ENCODE assay signal across 8 mouse cellular contexts in the genomic region with DNA sequence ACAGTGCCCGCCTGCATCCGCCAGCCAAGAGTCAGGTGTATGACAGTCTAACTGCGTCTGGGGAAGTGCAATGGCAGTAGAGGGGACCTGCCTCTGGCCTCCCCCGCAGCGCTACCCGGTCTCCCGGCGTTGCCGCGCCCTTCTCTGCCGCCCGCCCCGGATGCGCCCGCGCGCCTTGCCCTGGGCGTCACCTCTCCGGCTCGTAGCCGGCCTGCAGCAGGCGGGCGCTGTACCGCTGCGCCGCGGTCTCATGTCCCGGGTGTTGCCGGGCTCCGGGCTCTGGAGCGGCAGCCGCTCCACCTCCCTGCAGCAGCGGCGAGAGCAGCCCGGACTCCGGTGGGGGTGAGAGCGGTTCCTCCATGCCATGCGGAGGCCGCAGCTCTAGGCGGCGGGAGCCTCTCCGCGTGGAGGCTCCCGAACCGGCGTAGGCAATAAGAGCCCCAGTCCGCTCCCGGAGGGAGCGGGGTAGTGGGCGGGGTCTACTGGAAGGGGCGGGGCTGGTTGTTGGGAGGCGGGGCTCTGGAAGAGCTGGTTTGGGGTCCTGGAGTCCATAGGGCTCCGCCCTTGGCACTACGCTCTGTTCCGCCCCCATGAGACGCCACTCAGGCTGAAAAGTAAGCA. TPM values are rescaled to one million over a fixed set of nuclear protein-coding genes. Genes with fewer than 3 reads are reported as not detected.
DNase-seq lines count a peak whose midpoint lies in the region; ATAC-seq and TF ChIP-seq lines count a peak whose summit lies in the region.

A gene (minus strand): TSS at position 484 of the 621 bp plus-strand sequence.

- peaks cover 0 to 11% of the 10 kb centered on the region in 2 experiments; a peak in 3 of 4 replicates for H3K4me1 ChIP-seq in ES-E14 (ENCODE audit: control insufficient read depth in 2 of 2, insufficient read depth in 2 of 2, low read length in 2 of 2, poor library complexity in 1 of 2)
- H3K4me1 ChIP-seq in forebrain, embryonic 12.5 days = peaks cover 49% of the 10 kb centered on the region
- H3K4me1 ChIP-seq in lung, postnatal 0 days (ENCODE audit: insufficient read depth, low read depth, low read length) = peaks cover 10% of the 10 kb centered on the region; the same call in 1 of the 2 replicates

- in situ Hi-C loops in ES-E14 (cut with MboI; ENCODE audit: low sequenced_read_pairs in 2 of 2, unreplicated experiment in 2 of 2) = no loop called here

- no peak; the same call in 1 of the 2 replicates for TF ChIP-seq CTCF in layer of hippocampus, adult 2 months (conservative IDR thresholded peaks at IDR 0.05)
- no peak for TF ChIP-seq CTCF in lung, postnatal 0 days (IDR thresholded peaks at IDR 0.05)

- peak within 1 kb of the TSS; percentile 82 for H3K9ac ChIP-seq in ES-E14 (ENCODE audit: insufficient read depth, low read depth, low read length, poor library complexity, severe bottlenecking)
- peak within 1 kb of the TSS; percentile 76 for H3K9ac ChIP-seq in forebrain, embryonic 12.5 days
- peak within 1 kb of the TSS; percentile 46 for H3K9ac ChIP-seq in lung, postnatal 0 days (replicated peaks; ENCODE audit: low read depth)

- no peak for TF ChIP-seq EP300 in lung, postnatal 0 days (IDR thresholded peaks at IDR 0.05)

- peak within 1 kb of the TSS; percentile 99 for H3K4me2 ChIP-seq in forebrain, embryonic 12.5 days
- H3K4me2 ChIP-seq in lung, postnatal 0 days (replicated peaks; ENCODE audit: low read depth, low read length) = peak within 1 kb of the TSS; percentile 97

- H3K4me3 ChIP-seq in ES-E14 (ENCODE audit: insufficient read depth in 1 of 2, low read depth in 1 of 2, low read length in 2 of 2, poor library complexity in 1 of 2, severe bottlenecking in 1 of 2) = peak within 1 kb of the TSS; percentile 80 to 98
- H3K4me3 ChIP-seq in forebrain, embryonic 12.5 days (replicated peaks) = peak within 1 kb of the TSS; percentile 55
- peak within 1 kb of the TSS; percentile 74 for H3K4me3 ChIP-seq in layer of hippocampus, adult 2 months
- peak within 1 kb of the TSS; percentile 64 for H3K4me3 ChIP-seq in lung, postnatal 0 days (ENCODE audit: low read depth, low read length)

- peaks cover 29% of the 10 kb centered on the region for H3K27me3 ChIP-seq in forebrain, embryonic 12.5 days
- no peaks in the 10 kb centered on the region for H3K27me3 ChIP-seq in lung, postnatal 0 days (replicated peaks; ENCODE audit: insufficient read depth, low read length)

- peak; percentile 82 for ATAC-seq in forebrain, embryonic 12.5 days (ENCODE audit: low FRiP score)
- peak; percentile 80 for ATAC-seq in lung, postnatal 0 days

- H3K9me3 ChIP-seq in ES-E14 (ENCODE audit: control insufficient read depth, insufficient read depth, low read depth, low read length) = no peaks in the 10 kb centered on the region
- H3K9me3 ChIP-seq in forebrain, embryonic 12.5 days = no peaks in the 10 kb centered on the region
- H3K9me3 ChIP-seq in lung, postnatal 0 days (ENCODE audit: low read length) = no peaks in the 10 kb centered on the region

- intact Hi-C loops in heart, postnatal 25 days (cut with DNase I) = no loop called here

- H3K36me3 ChIP-seq in ES-E14 (ENCODE audit: control insufficient read depth, insufficient read depth, low read length, poor library complexity, severe bottlenecking) = no peaks in the 10 kb centered on the region
- H3K36me3 ChIP-seq in forebrain, embryonic 12.5 days (replicated peaks) = no peaks in the 10 kb centered on the region
- no peaks in the 10 kb centered on the region for H3K36me3 ChIP-seq in lung, postnatal 0 days (ENCODE audit: insufficient read depth, low read length)

- WGBS in forebrain, embryonic 12.5 days = under 1% methylated on average over 56 of the region's 56 CpGs
- WGBS in lung, postnatal 0 days = under 1% methylated on average over 55 of the region's 56 CpGs

- H3K27ac ChIP-seq in ES-E14 (ENCODE audit: insufficient read depth, low read depth, low read length, poor library complexity, severe bottlenecking) = no peak within 1 kb of the TSS
- 0 out of 2 replicates have a peak within 1 kb of the TSS, but pooled peaks have one; percentile 4 for H3K27ac ChIP-seq in forebrain, embryonic 12.5 days
- H3K27ac ChIP-seq in layer of hippocampus, adult 2 months = peak within 1 kb of the TSS; percentile 82
- peak within 1 kb of the TSS; percentile 79 for H3K27ac ChIP-seq in lung, postnatal 0 days (ENCODE audit: low read length)

- peak; percentile 87 for DNase-seq in ES-E14 (ENCODE audit: low read depth, low spot score)
- peak; percentile 77 for DNase-seq in c-Kit-positive CD71-negative TER-119-negative erythroid progenitor cells, embryonic 14.5 days (ENCODE audit: low read depth)
- peak; percentile 71 for DNase-seq in heart, postnatal 25 days (ENCODE audit: low spot score)
- peak in 1 of 2 experiments; percentile 46 for DNase-seq in layer of hippocampus, adult 2 months (ENCODE audit: low spot score in 2 of 2)
- DNase-seq in lung, postnatal 0 days (ENCODE audit: low spot score) = peak; percentile 74
- DNase-seq in ovary, postnatal 36 days (ENCODE audit: low spot score) = peak; percentile 83
- peak; percentile 95 for DNase-seq in thymus, postnatal 4 days

TF ChIP-seq in ES-E14, 5 proteins besides CTCF, POLR2A, EP300 and RAD21:
- TF ChIP-seq ZNF384 (IDR thresholded peaks at IDR 0.05; ENCODE audit: low read depth, low read length) (no peak), CHD2 (IDR thresholded peaks at IDR 0.05; ENCODE audit: low read depth, low read length) (no peak), MAFK (IDR thresholded peaks at IDR 0.05; ENCODE audit: insufficient read depth, low read depth, low read length) (no peak)

RNA-seq across cellular contexts. Expression of the gene that starts here (rescaled TPM):
- 24.9 and 29.7 TPM in 2 replicates for total RNA-seq in ES-E14 (2012; rRNA removed)
- 36.3 and 39.8 TPM in 2 replicates for polyA plus RNA-seq in forebrain, embryonic 12.5 days (2016; fragmentation: Nextera tagmentation; extraction: Ambion mirVana)
- 10 to 100 TPM; 22.7 to 23.0 TPM for total RNA-seq in heart, postnatal 25 days (2021)
- total RNA-seq in layer of hippocampus, adult 2 months (2021) = 10 to 100 TPM; 40.7 to 47.5 TPM
- polyA plus RNA-seq in lung, postnatal 0 days (2015; fragmentation: Nextera tagmentation; extraction: Ambion mirVana) = 93.8 and 106 TPM in 2 replicates
